ENCODE assay signal across 8 mouse cellular contexts in genomic region chr1:180407171-180407671, GRCm38 (mm10).
DNase-seq lines count a peak whose midpoint lies in the region; ATAC-seq lines count a peak whose summit lies in the region.

No protein-coding gene starts in this region.

- H3K9ac ChIP-seq in forebrain, embryonic 16.5 days (replicated peaks; ENCODE audit: low read depth, low read length), result peak overlapping the region; percentile 30; the same call in 1 of the 2 replicates
- H3K9ac ChIP-seq in lung, embryonic 15.5 days, result peak overlapping the region; percentile 27

- H3K9me3 ChIP-seq in forebrain, embryonic 16.5 days (ENCODE audit: control insufficient read depth, low read length), result no peaks in the 10 kb centered on the region
- no peaks in the 10 kb centered on the region for H3K9me3 ChIP-seq in lung, embryonic 15.5 days

- DNase-seq in left cerebral cortex, postnatal 4 days, result peak; percentile 80
- no peak for DNase-seq in left cerebral cortex, adult 11 months (ENCODE audit: low spot score)
- peak; percentile 60 for DNase-seq in c-Kit-positive CD71-positive TER-119-positive erythroid progenitor cells, embryonic 14.5 days (ENCODE audit: low spot score)
- peak; percentile 87 for DNase-seq in kidney, adult 18-20 months
- peak; percentile 55 for DNase-seq in ovary, postnatal 10 days (ENCODE audit: low spot score)
- peak; percentile 79 for DNase-seq in urinary bladder, postnatal 14 days (ENCODE audit: low spot score)

- H3K4me2 ChIP-seq in forebrain, embryonic 16.5 days (ENCODE audit: low read length), result peak overlapping the region; percentile 34
- H3K4me2 ChIP-seq in lung, embryonic 15.5 days, result peak overlapping the region; percentile 43

- ATAC-seq in forebrain, embryonic 16.5 days, result peak; percentile 81
- peak; percentile 35; the same call in 1 of the 2 replicates for ATAC-seq in lung, embryonic 15.5 days (ENCODE audit: borderline replicate concordance, extremely low read depth, low FRiP score, low TSS enrichment)

- no peaks in the 10 kb centered on the region for H3K27me3 ChIP-seq in forebrain, embryonic 16.5 days (replicated peaks; ENCODE audit: control insufficient read depth, insufficient read depth, low read length)
- no peaks in the 10 kb centered on the region for H3K27me3 ChIP-seq in lung, embryonic 15.5 days

- intact Hi-C loops in left cerebral cortex, postnatal 4 days (cut with DNase I), result loop anchor here (5.0 kb wide), 1 partner anchor 140 kb away; no protein-coding TSS in a partner anchor

- no peaks in the 10 kb centered on the region for H3K36me3 ChIP-seq in forebrain, embryonic 16.5 days (ENCODE audit: control insufficient read depth, insufficient read depth)
- H3K36me3 ChIP-seq in lung, embryonic 15.5 days, result no peaks in the 10 kb centered on the region

- H3K4me3 ChIP-seq in forebrain, embryonic 16.5 days (replicated peaks; ENCODE audit: low read length), result 0 out of 2 replicates have a peak overlapping the region, but pooled peaks have one; percentile 3
- H3K4me3 ChIP-seq in lung, embryonic 15.5 days, result peak overlapping the region; percentile 6; the same call in 1 of the 2 replicates

- no peak overlapping the region for H3K27ac ChIP-seq in forebrain, embryonic 16.5 days (ENCODE audit: low read length)
- H3K27ac ChIP-seq in lung, embryonic 15.5 days, result peak overlapping the region; percentile 62

- peaks cover 3% of the 10 kb centered on the region for H3K4me1 ChIP-seq in forebrain, embryonic 16.5 days (replicated peaks; ENCODE audit: control insufficient read depth, insufficient read depth, low read length)
- H3K4me1 ChIP-seq in lung, embryonic 15.5 days, result peaks cover 72% of the 10 kb centered on the region

- 9% methylated on average over 16 of the region's 16 CpGs for WGBS in forebrain, embryonic 16.5 days
- WGBS in lung, embryonic 15.5 days, result 16% methylated on average over 16 of the region's 16 CpGs
